Mouse (Mus musculus): ENCODE measurements around the gene Sbno2.
A peak's percentile ranks its signal among the peaks of the same experiment; 100 is the strongest.

Sbno2 gene

DNA sequence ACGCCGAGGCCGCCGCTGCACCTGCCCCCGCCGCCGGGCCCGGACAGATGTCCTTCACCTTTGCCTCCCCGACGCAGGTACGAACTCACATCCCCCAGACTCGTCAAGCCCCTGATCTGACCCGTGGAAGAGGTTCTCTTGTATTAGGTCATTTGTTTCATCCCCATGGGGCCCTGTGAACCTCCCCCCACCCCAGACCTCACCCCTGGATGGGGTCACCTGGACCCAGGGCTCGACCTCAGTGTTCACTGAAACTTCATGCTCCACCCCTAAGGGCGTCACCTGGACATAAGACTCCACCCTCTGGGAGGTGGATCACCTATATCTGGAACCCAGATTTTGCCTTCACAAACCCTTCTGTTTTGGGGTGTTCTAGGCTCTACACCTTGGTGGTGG lies 37.2 kb upstream of the Sbno2 start:
- no peak for ATAC-seq (ENCODE audit: insufficient number of reproducible peaks, low FRiP score, low TSS enrichment)

DNA sequence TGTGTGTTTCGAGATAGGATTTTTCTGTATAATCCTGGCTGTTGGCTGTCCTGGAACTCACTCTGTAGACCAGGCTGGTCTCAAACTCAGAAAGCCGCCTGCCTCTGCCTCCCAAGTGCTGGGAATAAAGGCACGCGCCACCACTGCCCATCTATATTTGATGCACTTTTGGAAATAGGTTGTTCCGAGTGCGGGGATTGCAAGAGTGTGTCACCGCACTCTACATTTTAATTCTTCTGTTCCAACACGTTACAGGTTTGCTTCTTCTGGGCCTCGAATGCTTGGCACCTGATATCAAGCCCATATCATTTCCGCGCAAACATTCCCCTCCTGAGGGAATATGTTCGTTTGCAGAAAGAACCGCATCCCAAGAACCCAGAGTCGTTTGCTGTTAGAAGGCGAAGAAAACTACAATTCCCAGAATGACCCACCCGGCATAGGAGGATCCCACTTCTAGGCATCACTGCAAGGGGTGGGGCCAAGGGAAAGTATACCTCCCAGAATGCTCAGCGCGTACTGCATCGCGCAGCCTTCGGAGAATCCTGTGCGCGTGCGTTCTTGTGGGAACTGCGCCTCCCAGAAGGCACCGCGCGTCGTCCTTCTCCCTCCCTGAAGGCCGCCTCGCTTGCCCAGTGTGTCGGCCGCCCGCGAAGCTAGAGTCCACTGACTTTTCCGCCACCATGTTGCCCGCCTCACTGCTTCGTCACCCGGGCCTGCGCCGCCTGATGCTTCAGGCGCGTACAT lies 36.6 kb upstream of the Sbno2 start:
- ATAC-seq (ENCODE audit: insufficient number of reproducible peaks, low FRiP score, low TSS enrichment) = peak; percentile 56

GRCm38 (mm10) chr10:80141243-80141642 lies 35.9 kb upstream of the Sbno2 start:
- peak; percentile 38; the same call in 1 of the 2 replicates for ATAC-seq (ENCODE audit: insufficient number of reproducible peaks, low FRiP score, low TSS enrichment)

DNA sequence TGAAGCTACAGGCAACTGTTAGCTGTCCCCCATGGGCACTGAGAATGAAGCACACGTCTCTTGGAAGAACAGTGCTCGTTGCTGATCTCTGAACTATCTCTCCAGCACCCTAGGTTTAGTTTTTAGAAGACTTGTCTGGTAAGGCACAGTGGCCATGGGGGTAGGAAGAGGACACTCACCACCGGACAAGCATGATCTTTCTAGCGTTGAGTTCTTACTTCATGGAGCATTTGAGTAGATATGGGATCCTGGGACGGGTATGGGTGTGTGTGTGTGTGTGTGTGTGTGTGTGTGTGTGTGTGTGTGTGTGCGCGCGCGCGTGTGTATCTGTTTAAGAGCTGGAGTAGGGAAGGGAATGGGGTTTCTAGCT lies 35.3 kb upstream of the Sbno2 start, which contains the start of gene Cbarp:
TSS of gene Cbarp (minus strand) at position 170 of the 370 bp plus-strand sequence.
- ATAC-seq (ENCODE audit: insufficient number of reproducible peaks, low FRiP score, low TSS enrichment) = no peak

DNA sequence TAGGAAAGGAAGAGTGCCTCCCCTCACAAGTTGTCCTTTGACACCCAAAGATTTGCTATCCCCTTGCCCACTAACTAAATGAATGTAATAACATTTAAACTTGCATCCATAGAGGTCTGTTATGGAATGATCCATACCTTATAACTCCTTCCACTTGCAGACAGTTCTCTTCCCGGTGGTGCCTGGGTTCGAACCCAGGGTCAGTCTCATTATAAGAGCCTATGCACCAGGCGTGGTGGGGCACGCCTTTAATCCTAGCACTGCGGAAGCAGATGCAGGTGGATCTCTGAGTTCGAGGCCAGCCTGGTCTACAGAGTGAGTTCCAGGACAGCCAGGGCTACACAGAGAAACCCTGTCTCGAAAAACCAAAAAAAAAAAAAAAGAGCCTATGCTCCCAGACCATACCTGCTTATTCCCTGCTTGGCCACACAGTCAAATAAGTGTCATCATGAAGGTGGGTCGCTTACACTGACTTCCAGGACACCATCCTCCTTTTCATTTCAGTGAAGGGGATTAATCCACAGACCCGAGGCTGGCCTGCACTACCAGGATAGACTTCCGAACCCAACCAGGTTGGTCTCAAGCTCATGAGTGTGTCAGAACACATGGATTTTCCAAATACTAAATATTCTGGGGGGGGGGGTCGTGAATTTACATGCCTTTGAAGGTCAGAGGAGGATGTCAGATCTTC lies 34.7 kb upstream of the Sbno2 start:
- ATAC-seq (ENCODE audit: insufficient number of reproducible peaks, low FRiP score, low TSS enrichment) = no peak

DNA sequence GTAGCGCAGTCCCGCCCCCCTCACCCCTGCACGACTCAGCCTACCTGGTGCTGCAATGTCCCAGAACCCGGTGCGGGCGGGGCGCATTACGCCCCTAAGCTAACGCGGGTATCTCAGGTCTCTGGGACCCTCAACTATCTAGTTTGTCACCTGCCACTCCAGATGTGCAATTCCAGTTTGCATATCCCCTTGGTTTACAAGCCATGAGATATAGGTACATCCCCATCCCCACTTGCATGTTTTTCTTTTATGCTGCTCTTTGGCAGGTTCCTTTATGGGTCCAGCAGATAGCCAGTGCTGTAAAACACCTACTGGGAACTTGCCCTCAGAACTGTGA lies 34.0 kb upstream of the Sbno2 start:
- no peak for ATAC-seq (ENCODE audit: insufficient number of reproducible peaks, low FRiP score, low TSS enrichment)

DNA sequence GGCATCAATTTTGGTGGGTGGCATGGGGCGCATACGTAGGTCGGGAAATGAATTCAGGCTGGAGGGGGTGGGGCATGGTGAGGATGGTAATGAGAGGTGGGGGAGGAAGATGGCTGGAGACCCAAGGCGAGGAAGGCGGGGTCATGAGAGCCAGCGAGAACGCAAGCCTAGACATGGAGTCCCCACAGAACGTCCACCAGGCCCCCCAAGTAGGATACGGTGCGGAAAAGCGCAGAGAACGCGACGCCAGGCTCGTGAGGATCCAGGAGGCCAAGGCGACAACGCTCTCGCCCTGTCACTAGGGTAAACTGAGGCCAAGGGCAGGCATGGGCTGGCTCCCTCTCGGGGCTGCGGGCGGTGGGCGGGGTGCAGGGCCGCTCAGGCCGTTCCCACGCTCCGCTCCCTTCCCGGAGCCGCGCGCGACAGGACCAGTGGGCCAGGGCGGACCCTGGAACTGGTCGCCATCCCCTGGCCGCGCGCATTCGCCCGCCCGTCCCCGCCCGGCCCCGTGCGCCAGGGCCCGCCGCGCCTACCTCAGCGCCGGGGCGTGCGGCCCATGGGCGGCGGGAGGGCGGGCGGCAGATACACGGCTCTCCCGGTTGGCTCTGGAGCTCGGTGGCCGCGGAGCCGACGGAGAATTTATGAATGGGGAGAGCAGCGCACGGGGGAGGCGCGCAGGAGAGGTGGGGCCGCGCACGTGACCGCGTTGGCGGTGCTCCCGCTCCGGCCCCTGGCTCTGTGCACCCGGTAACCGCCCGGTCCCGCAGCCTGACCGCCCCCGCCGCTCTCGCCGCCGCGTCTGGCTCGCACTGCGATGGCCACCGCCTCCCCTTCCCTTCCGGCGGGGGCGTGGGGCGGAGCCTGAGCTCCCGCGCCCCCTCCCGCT lies 33.4 kb upstream of the Sbno2 start, which contains the start of gene Atp5d:
TSS of gene Atp5d (plus strand) at position 80 of the 886 bp plus-strand sequence.
- no peak for ATAC-seq (ENCODE audit: insufficient number of reproducible peaks, low FRiP score, low TSS enrichment)

DNA sequence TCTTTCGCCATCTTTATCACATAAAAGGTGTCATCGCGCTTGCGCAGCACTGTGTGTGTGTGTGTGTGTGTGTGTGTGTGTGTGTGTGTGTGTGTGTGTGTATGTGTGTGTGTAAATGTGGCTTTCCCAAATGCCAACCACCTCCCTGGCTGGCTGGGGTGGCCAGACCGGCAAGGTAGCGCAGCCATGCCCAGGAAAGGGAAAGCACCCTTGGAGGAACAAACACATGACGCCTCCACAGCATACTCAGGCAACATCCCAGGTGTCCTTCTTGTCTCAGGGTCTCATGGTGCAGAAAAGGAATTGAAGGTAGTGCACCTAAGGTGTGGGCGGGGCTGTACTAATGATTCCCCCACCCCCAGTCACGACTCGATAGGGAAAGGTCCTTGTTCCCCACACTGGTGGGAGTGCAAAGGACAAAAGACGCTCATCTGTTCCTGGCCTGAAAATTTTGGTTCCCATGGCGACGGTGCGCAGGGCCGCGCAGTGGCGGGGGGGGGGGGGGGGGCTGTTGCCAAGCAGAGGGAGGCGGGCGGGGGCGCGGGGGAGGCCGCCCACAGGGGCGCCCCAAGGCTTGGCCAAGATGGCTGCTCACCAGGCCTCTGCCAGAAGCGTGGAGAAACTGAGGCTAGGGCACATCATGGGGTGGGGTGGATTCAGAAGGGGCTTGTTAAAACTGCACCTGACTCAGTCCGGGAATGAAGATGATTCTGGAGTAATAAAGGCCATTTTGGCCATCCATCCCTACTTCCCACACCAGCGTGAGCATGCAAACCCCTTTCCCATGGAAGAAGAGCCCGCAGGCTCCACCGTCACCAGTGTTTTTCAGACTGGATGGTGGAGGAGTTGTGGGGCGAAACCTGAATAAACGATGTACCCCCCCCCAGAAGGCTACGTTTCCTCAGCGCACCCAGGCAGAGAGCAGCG lies 32.5 kb upstream of the Sbno2 start:
- ATAC-seq (ENCODE audit: insufficient number of reproducible peaks, low FRiP score, low TSS enrichment) = no peak

DNA sequence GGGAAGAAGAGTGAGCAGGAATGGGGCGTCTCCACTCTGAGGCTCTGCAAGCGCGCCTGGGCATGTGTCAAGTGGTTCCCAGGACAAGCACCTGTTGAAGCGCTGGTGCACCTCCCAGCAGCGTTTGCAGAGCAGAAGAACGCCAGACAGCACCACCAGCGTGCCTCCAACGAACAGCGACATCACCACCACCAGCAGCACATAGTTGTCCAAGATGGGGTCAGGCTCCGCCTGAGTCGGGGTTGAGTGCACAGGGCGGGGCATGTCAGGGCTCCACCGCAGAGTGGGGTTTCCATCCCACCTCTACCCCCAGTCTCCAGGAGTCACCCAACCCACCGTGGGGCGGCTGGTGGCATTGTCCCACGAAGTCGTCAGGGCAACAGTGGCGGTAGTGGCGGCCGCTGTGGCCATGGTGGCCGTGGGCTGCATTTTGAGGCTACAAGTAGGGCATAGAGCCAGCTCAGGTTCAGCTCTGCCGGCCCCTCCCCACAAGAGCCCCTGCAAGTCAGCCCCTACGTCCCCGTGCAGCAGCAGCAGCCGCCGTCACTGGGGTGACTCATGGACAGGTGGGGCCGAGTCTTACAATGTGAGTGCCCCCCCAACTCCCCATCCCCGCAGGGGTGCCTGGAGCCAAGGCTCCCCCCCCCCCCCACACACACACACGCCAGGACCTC lies 31.7 kb upstream of the Sbno2 start:
- no peak for ATAC-seq (ENCODE audit: insufficient number of reproducible peaks, low FRiP score, low TSS enrichment)

GRCm38 (mm10) chr10:80136179-80136951 lies 31.0 kb upstream of the Sbno2 start:
- ATAC-seq (ENCODE audit: insufficient number of reproducible peaks, low FRiP score, low TSS enrichment) = no peak

- ATAC-seq (ENCODE audit: insufficient number of reproducible peaks, low FRiP score, low TSS enrichment) = no peak
These were observed 30.3 kb upstream of the Sbno2 start for GRCm38 (mm10) chr10:80135641-80136040.

DNA sequence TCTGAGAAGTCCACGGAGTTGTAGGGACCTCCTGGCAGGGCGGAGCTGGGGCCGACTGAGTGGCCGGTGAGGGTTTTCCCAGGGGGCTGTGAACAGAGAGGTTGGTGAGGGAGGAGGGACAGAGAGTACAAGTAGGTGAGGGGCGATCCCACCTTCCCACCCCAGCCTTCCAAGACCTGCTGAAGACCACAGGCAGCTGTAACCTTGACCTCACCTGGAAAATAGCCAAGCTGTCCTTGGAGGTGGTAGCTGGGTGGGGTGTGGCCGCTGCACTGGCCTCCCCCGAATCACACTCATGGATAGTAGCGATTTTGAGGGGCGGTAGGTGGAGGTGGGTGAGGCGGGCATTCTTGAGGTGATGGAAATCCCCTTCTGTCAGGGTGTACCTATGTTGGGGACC lies 29.8 kb upstream of the Sbno2 start:
- ATAC-seq (ENCODE audit: insufficient number of reproducible peaks, low FRiP score, low TSS enrichment) = no peak

DNA sequence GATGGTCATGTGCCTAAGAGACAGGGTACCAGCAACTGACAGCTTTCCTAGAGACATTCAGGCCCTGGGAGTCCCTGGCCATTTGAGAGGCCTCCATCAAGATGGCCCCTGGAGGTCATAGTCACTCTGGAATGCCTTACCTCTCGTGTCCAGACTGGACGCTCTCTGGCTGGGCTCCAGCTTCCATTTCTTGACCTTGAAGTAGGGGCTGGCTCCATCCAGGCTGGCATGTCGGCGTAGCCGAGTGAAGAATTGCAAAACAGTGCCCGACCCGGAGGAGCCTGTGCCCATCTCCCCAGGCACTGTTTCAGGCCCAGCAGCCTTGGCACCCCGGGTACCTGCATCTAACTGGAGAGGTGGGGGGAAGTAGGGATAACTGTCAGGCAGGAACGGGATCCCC lies 29.1 kb upstream of the Sbno2 start:
- no peak for ATAC-seq (ENCODE audit: insufficient number of reproducible peaks, low FRiP score, low TSS enrichment)

- ATAC-seq (ENCODE audit: insufficient number of reproducible peaks, low FRiP score, low TSS enrichment) = no peak
These were observed 28.0 kb upstream of the Sbno2 start for GRCm38 (mm10) chr10:80133226-80133849.

GRCm38 (mm10) chr10:80131952-80132350 lies 26.6 kb upstream of the Sbno2 start:
- ATAC-seq (ENCODE audit: insufficient number of reproducible peaks, low FRiP score, low TSS enrichment) = no peak

GRCm38 (mm10) chr10:80131316-80131951 lies 26.1 kb upstream of the Sbno2 start:
- ATAC-seq (ENCODE audit: insufficient number of reproducible peaks, low FRiP score, low TSS enrichment) = no peak

GRCm38 (mm10) chr10:80130403-80131031 lies 25.1 kb upstream of the Sbno2 start:
- ATAC-seq (ENCODE audit: insufficient number of reproducible peaks, low FRiP score, low TSS enrichment) = no peak
